Mouse (Mus musculus) midbrain, embryonic 15.5 days (tissue): ENCODE measurements around the gene Ahcyl2. TPM values are rescaled to one million over a fixed set of nuclear protein-coding genes. Genes with fewer than 3 reads are reported as not detected.
A peak's percentile ranks its signal among the peaks of the same experiment; 100 is the strongest.

Experiments
- ATAC-seq: fragments of 200-750 bp; cut with Nextera tagmentation; replicated peaks from 2 replicates; pipeline ENCODE4 v1.8.0; 2017; ENCODE audit warnings: moderate TSS enrichment
- H3K27ac ChIP-seq: fragments of 300-500 bp; sonication (generic); 2 replicates; pipeline ENCODE4 v1.5.1; 2015; ENCODE audit warnings: mild to moderate bottlenecking, inconsistent platforms
- H3K27me3 ChIP-seq: fragments of 300-500 bp; sonication (generic); replicated peaks from 2 replicates; pipeline ENCODE4 v1.6.1; 2015; ENCODE audit warnings: inconsistent platforms
- H3K36me3 ChIP-seq: fragments of 300-500 bp; sonication (generic); replicated peaks from 2 replicates; pipeline ENCODE4 v1.6.1; 2015; ENCODE audit warnings: inconsistent platforms
- H3K4me1 ChIP-seq: fragments of 300-500 bp; sonication (generic); 2 replicates; pipeline ENCODE4 v1.6.1; 2015; ENCODE audit warnings: inconsistent platforms
- H3K4me2 ChIP-seq: fragments of 300-500 bp; sonication (generic); 2 replicates; pipeline ENCODE4 v1.6.1; 2015; ENCODE audit warnings: inconsistent platforms, mild to moderate bottlenecking, moderate library complexity
- H3K4me3 ChIP-seq: fragments of 300-500 bp; sonication (generic); 2 replicates; pipeline ENCODE4 v1.5.1; 2015; ENCODE audit warnings: mild to moderate bottlenecking, inconsistent platforms
- H3K9ac ChIP-seq: fragments of 300-500 bp; sonication (generic); 2 replicates; pipeline ENCODE4 v1.6.1; 2015; ENCODE audit warnings: mild to moderate bottlenecking, inconsistent platforms
- H3K9me3 ChIP-seq: fragments of 300-500 bp; sonication (generic); 2 replicates; pipeline ENCODE4 v1.6.1; 2016; ENCODE audit warnings: inconsistent platforms
- WGBS: fragments of 180-500 bp; shearing (Covaris S2); methylation state at CpG from one replicate; pipeline ENCODE4 v1.1.7; 2015; ENCODE audit warnings: mixed read lengths; 5-methylcytosine and 5-hydroxymethylcytosine counted together
- polyA plus RNA-seq: library from polyadenylated mRNA; unstranded; fragments of >200 nt; fragmentation: Nextera tagmentation; extraction: Ambion mirVana; gene quantifications from 2 replicates; pipeline ENCODE4 v1.2.1, GENCODE M21; 2015

The Ahcyl2 gene
- polyA plus RNA-seq, 1 experiment from 2014 or later: 20.6 TPM

GRCm38 (mm10) chr6:29848808-29849207 lies 81.0 kb downstream of the Ahcyl2 start:
- Histone ChIP-seq H3K4me2 (no peak overlapping the region), H3K4me1 (peaks cover 7% of the 10 kb centered on the region; the same call in 1 of the 2 replicates), H3K27ac (no peak overlapping the region), H3K36me3 (no peaks in the 10 kb centered on the region), H3K9me3 (no peaks in the 10 kb centered on the region), H3K27me3 (no peaks in the 10 kb centered on the region), H3K4me3 (no peak overlapping the region), H3K9ac (no peak overlapping the region)
- no peak for ATAC-seq
- WGBS: 90% methylated on average over 3 of the region's 3 CpGs

GRCm38 (mm10) chr6:29850096-29850495 lies 82.3 kb downstream of the Ahcyl2 start:
- Histone ChIP-seq H3K27me3 (no peaks in the 10 kb centered on the region), H3K9ac (no peak overlapping the region), H3K9me3 (no peaks in the 10 kb centered on the region), H3K4me1 (peaks cover 7% of the 10 kb centered on the region; the same call in 1 of the 2 replicates), H3K27ac (no peak overlapping the region), H3K4me2 (no peak overlapping the region), H3K4me3 (no peak overlapping the region), H3K36me3 (no peaks in the 10 kb centered on the region)
- ATAC-seq: no peak
- 92% methylated on average over 1 of the region's 1 CpGs for WGBS

DNA sequence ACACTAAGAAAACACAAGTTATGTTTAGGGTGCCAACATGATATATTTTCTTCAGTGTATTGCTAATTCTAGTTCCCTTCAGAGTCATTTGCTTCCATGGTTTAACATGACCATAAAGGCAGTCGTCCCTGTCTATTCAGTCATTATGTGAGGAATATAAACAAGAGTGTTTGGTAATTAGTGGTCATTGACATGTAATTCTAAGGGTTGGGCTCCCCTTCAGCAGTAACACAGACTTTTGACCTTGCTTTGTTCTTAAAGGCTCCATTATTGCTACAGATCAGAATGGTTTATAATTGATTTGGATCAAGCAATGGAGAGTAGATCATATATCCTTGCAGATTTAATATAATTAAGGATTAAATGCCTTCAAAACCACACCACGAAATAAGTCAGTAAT lies 82.9 kb downstream of the Ahcyl2 start:
- Histone ChIP-seq H3K4me3 (no peak overlapping the region), H3K9ac (no peak overlapping the region), H3K36me3 (no peaks in the 10 kb centered on the region), H3K4me1 (peaks cover 7% of the 10 kb centered on the region; the same call in 1 of the 2 replicates), H3K27ac (no peak overlapping the region), H3K9me3 (no peaks in the 10 kb centered on the region), H3K27me3 (no peaks in the 10 kb centered on the region), H3K4me2 (no peak overlapping the region)
- WGBS: 75% methylated on average over 2 of the region's 2 CpGs
- ATAC-seq: no peak

GRCm38 (mm10) chr6:29851873-29852272 lies 84.1 kb downstream of the Ahcyl2 start:
- Histone ChIP-seq H3K9ac (no peak overlapping the region), H3K9me3 (no peaks in the 10 kb centered on the region), H3K36me3 (no peaks in the 10 kb centered on the region), H3K4me2 (no peak overlapping the region), H3K4me1 (peaks cover 7% of the 10 kb centered on the region; the same call in 1 of the 2 replicates), H3K27me3 (no peaks in the 10 kb centered on the region), H3K27ac (no peak overlapping the region), H3K4me3 (no peak overlapping the region)
- 86% methylated on average over 3 of the region's 3 CpGs for WGBS
- ATAC-seq: no peak

GRCm38 (mm10) chr6:29853213-29853899 lies 85.5 kb downstream of the Ahcyl2 start:
- peak; percentile 69; the same call in 1 of the 2 replicates for ATAC-seq
- Histone ChIP-seq H3K4me2 (no peak overlapping the region), H3K36me3 (no peaks in the 10 kb centered on the region), H3K4me1 (peaks cover 7% of the 10 kb centered on the region; the same call in 1 of the 2 replicates), H3K27me3 (no peaks in the 10 kb centered on the region), H3K9ac (no peak overlapping the region), H3K27ac (peak overlapping the region; percentile 55; the same call in 1 of the 2 replicates), H3K4me3 (no peak overlapping the region), H3K9me3 (no peaks in the 10 kb centered on the region)
- 38% methylated on average over 12 of the region's 12 CpGs for WGBS

DNA sequence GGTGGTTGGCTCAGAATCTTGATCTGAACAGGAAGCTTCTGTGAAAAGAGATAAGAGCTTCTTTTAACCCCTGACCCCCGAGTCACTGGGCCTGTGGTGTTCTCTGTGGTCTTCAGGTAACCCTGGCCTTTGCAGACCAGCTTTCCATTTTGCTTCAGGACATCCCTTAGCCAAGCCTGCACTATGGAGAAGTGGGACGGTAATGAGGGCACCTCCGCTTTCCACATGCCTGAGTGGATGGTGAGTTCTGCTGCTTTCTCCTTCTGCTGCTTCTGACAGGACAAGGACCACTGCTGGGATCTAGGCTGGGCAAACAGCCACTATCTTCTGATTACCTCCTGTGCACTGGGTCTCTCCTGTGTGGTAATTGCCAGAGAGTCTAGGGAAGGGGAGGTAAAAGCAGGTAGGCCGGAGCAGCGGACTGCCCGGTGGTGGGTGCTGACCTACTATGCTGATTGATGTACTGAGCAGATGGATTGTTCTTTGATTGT lies 86.1 kb downstream of the Ahcyl2 start:
- Histone ChIP-seq H3K9me3 (no peaks in the 10 kb centered on the region), H3K27me3 (no peaks in the 10 kb centered on the region)

DNA sequence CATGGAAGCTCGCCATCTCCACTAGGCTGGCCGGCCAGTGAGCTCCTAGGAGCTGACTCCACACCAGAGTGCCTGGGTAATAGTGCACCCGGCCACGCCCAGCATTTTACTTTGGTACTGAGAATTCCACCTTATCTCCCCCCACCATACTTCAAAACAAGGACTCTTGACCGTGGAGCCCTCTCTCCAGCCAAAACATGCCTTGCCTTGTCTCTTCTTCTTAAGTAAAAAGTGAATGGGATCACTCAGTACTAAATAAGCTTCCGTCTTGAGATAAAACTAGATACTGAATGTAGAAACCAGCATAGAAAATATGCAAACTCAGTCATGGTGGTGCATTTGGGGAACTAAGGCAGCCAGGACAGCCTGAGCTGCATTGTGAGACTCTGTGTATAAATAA lies 90.8 kb downstream of the Ahcyl2 start:
- Histone ChIP-seq H3K27ac (no peak overlapping the region), H3K36me3 (no peaks in the 10 kb centered on the region), H3K9me3 (no peaks in the 10 kb centered on the region), H3K27me3 (no peaks in the 10 kb centered on the region), H3K4me2 (no peak overlapping the region), H3K4me3 (no peak overlapping the region), H3K9ac (no peak overlapping the region), H3K4me1 (peaks cover under 1% of the 10 kb centered on the region; the same call in 1 of the 2 replicates)
- ATAC-seq: no peak
- WGBS: 82% methylated on average over 6 of the region's 6 CpGs

More for the DNA sequence above, 86.1 kb downstream of the Ahcyl2 start:
- H3K36me3 ChIP-seq: no peaks in the 10 kb centered on the region
- H3K9ac ChIP-seq: no peak overlapping the region
- H3K4me3 ChIP-seq: no peak overlapping the region
- no peak overlapping the region for H3K27ac ChIP-seq
- no peak overlapping the region for H3K4me2 ChIP-seq
- WGBS: 89% methylated on average over 6 of the region's 6 CpGs
- no peak for ATAC-seq
- H3K4me1 ChIP-seq: peaks cover 7% of the 10 kb centered on the region; the same call in 1 of the 2 replicates

DNA sequence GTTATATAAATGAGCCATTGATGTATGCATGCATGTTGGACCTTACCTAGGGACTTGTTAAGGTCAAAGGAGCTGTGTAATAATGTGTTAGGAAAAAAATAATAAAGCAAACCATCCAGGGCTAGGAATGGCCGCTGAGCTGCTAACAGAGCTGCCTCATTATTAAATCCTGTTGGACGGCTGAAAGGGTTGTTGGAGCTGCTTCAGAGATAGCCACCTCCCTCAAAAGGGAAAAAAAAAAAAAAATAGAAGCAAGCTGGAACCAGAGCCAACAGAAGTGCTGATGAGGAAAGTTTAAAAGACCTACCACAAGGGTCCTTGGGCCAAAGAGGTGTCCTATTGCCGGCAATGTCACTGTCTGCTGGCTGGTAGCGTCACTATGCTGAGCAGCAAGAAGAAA lies 91.5 kb downstream of the Ahcyl2 start:
- Histone ChIP-seq H3K9ac (no peak overlapping the region), H3K9me3 (no peaks in the 10 kb centered on the region), H3K4me2 (no peak overlapping the region), H3K4me1 (no peaks in the 10 kb centered on the region), H3K4me3 (no peak overlapping the region), H3K27ac (no peak overlapping the region), H3K36me3 (no peaks in the 10 kb centered on the region), H3K27me3 (no peaks in the 10 kb centered on the region)
- 67% methylated on average over 4 of the region's 4 CpGs for WGBS
- no peak for ATAC-seq

GRCm38 (mm10) chr6:29860238-29860637 lies 92.4 kb downstream of the Ahcyl2 start:
- ATAC-seq: no peak
- Histone ChIP-seq H3K4me1 (no peaks in the 10 kb centered on the region), H3K36me3 (no peaks in the 10 kb centered on the region), H3K4me3 (no peak overlapping the region), H3K9me3 (no peaks in the 10 kb centered on the region), H3K4me2 (no peak overlapping the region), H3K27me3 (no peaks in the 10 kb centered on the region), H3K9ac (no peak overlapping the region), H3K27ac (no peak overlapping the region)
- 91% methylated on average over 3 of the region's 3 CpGs for WGBS

DNA sequence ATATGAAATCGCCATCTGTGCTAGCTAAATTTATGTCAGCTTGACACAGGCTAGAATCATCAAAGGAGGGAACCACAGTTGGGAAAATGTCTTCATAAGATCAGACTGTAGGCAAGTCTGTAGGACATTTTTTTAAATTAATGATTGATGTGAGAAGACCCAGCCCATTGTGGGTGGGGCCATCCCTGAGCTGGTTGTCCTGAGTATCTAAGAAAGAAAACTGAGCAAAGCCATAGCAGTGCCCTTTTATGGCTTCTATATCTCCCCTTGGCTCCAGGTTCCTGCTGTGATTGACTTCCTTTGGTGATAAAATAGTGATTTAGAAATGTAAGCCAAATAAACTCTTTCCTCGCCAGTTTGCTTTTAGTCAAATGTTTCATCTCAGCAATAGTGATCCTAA lies 97.1 kb downstream of the Ahcyl2 start:
- Histone ChIP-seq H3K27me3 (no peaks in the 10 kb centered on the region), H3K4me1 (no peaks in the 10 kb centered on the region), H3K4me2 (no peak overlapping the region), H3K9ac (no peak overlapping the region), H3K27ac (no peak overlapping the region), H3K4me3 (no peak overlapping the region), H3K9me3 (no peaks in the 10 kb centered on the region), H3K36me3 (no peaks in the 10 kb centered on the region)
- ATAC-seq: no peak
- 91% methylated on average over 2 of the region's 2 CpGs for WGBS

- 71% methylated on average over 9 of the region's 9 CpGs for WGBS
- Histone ChIP-seq H3K9ac (no peak overlapping the region), H3K27ac (no peak overlapping the region), H3K36me3 (no peaks in the 10 kb centered on the region; the same call in 1 of the 2 replicates), H3K4me2 (no peak overlapping the region), H3K9me3 (no peaks in the 10 kb centered on the region), H3K27me3 (no peaks in the 10 kb centered on the region), H3K4me3 (no peak overlapping the region), H3K4me1 (no peaks in the 10 kb centered on the region)
- no peak for ATAC-seq
Observed at GRCm38 (mm10) chr6:29866935-29867724, 99.3 kb downstream of the Ahcyl2 start.

DNA sequence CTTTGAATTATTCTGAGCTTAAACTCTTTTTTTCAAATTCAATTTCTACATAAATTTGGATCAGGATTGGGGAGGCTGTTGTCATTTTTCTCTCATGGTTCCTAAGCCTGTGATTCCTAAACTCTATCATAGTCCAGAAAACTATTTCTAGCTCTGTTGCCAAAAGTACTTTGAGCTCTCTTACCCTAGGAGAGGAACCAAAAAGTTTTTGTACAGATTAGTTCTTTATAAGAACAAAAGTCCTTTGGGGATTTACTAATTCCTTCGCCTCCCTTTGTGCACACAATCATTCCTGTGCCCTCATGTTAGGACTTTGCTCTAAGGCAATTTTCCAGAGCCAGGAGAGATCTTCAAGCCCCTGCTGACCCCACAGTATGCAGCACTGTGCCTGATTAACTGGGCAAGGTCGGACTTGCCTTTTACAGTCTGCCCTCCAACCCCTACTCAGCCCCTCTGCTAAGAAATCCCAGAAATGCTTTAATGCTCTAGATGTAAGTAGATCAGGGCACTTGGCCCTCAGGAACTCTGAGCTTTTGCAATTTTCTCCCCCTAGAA lies 100.6 kb downstream of the Ahcyl2 start:
- no peak for ATAC-seq
- H3K9me3 ChIP-seq: no peaks in the 10 kb centered on the region
- H3K27me3 ChIP-seq: no peaks in the 10 kb centered on the region
- no peaks in the 10 kb centered on the region for H3K4me1 ChIP-seq
- H3K9ac ChIP-seq: no peak overlapping the region
- no peak overlapping the region for H3K4me3 ChIP-seq
- no peaks in the 10 kb centered on the region; the same call in 1 of the 2 replicates for H3K36me3 ChIP-seq
- WGBS: 58% methylated on average over 2 of the region's 2 CpGs
- no peak overlapping the region for H3K4me2 ChIP-seq
- no peak overlapping the region for H3K27ac ChIP-seq
